Mouse (Mus musculus): ENCODE results near the gene Gm5089. TPM values are rescaled to one million over a fixed set of nuclear protein-coding genes. Genes with fewer than 3 reads are reported as not detected.
A peak's percentile ranks its signal among the peaks of the same experiment; 100 is the strongest.

Gene Gm5089
- polyA plus RNA-seq (2012; rRNA removed): not detected in 2 replicates

GRCm38 (mm10) chr14:122450496-122451382 is at the start of gene Gm5089:
Gm5089 (minus strand) TSS chr14:122451115.
- H3K27ac ChIP-seq (ENCODE audit: control insufficient read depth, insufficient read depth, low read depth, low read length): no peak within 1 kb of the TSS
- H3K36me3 ChIP-seq (ENCODE audit: control insufficient read depth, insufficient read depth, low read length): no peaks in the 10 kb centered on the region
- H3K4me3 ChIP-seq (ENCODE audit: control insufficient read depth, low read depth, low read length): no peak within 1 kb of the TSS; the same call in 1 of the 2 replicates
- H3K4me1 ChIP-seq (ENCODE audit: control insufficient read depth, insufficient read depth, low read length): peaks cover 3% of the 10 kb centered on the region
- H3K27me3 ChIP-seq (ENCODE audit: control insufficient read depth, insufficient read depth, low read length): peaks cover 2% of the 10 kb centered on the region; the same call in 1 of the 2 replicates
- no peak for TF ChIP-seq CTCF (IDR thresholded peaks at IDR 0.05; ENCODE audit: control insufficient read depth, insufficient read depth, insufficient replicate concordance, low read depth, low read length)
- no peak for TF ChIP-seq POLR2A (IDR thresholded peaks at IDR 0.05; ENCODE audit: control insufficient read depth, low read depth, low read length)

GRCm38 (mm10) chr14:122492015-122492414 is 41.1 kb upstream of the Gm5089 start:
- no peak for TF ChIP-seq POLR2A (IDR thresholded peaks at IDR 0.05; ENCODE audit: control insufficient read depth, low read depth, low read length)
- TF ChIP-seq CTCF (IDR thresholded peaks at IDR 0.05; ENCODE audit: control insufficient read depth, insufficient read depth, insufficient replicate concordance, low read depth, low read length): no peak
- no peak overlapping the region for H3K4me3 ChIP-seq (ENCODE audit: control insufficient read depth, low read depth, low read length)
- H3K27me3 ChIP-seq (ENCODE audit: control insufficient read depth, insufficient read depth, low read length): no peaks in the 10 kb centered on the region
- peaks cover 10% of the 10 kb centered on the region for H3K4me1 ChIP-seq (ENCODE audit: control insufficient read depth, insufficient read depth, low read length)
- no peaks in the 10 kb centered on the region for H3K36me3 ChIP-seq (ENCODE audit: control insufficient read depth, insufficient read depth, low read length)
- no peak overlapping the region for H3K27ac ChIP-seq (ENCODE audit: control insufficient read depth, insufficient read depth, low read depth, low read length)

- no peak overlapping the region for H3K27ac ChIP-seq (ENCODE audit: control insufficient read depth, insufficient read depth, low read depth, low read length)
- no peaks in the 10 kb centered on the region for H3K27me3 ChIP-seq (ENCODE audit: control insufficient read depth, insufficient read depth, low read length)
- no peak overlapping the region for H3K4me3 ChIP-seq (ENCODE audit: control insufficient read depth, low read depth, low read length)
- no peaks in the 10 kb centered on the region for H3K36me3 ChIP-seq (ENCODE audit: control insufficient read depth, insufficient read depth, low read length)
- TF ChIP-seq POLR2A (IDR thresholded peaks at IDR 0.05; ENCODE audit: control insufficient read depth, low read depth, low read length): no peak
- TF ChIP-seq CTCF (IDR thresholded peaks at IDR 0.05; ENCODE audit: control insufficient read depth, insufficient read depth, insufficient replicate concordance, low read depth, low read length): no peak
- H3K4me1 ChIP-seq (ENCODE audit: control insufficient read depth, insufficient read depth, low read length): peaks cover 10% of the 10 kb centered on the region
Observed at GRCm38 (mm10) chr14:122491521-122491920, 40.6 kb upstream of the Gm5089 start.

- H3K27me3 ChIP-seq (ENCODE audit: control insufficient read depth, insufficient read depth, low read length): 0 out of 2 replicates have a peak, but pooled peaks cover 2% of the 10 kb centered on the region
- no peak within 1 kb of the TSS for H3K27ac ChIP-seq (ENCODE audit: control insufficient read depth, insufficient read depth, low read depth, low read length)
- peak within 1 kb of the TSS; percentile 48 for H3K4me3 ChIP-seq (ENCODE audit: control insufficient read depth, low read depth, low read length)
- TF ChIP-seq POLR2A (IDR thresholded peaks at IDR 0.05; ENCODE audit: control insufficient read depth, low read depth, low read length) (no peak), CTCF (IDR thresholded peaks at IDR 0.05; ENCODE audit: control insufficient read depth, insufficient read depth, insufficient replicate concordance, low read depth, low read length) (no peak)
- no peaks in the 10 kb centered on the region for H3K36me3 ChIP-seq (ENCODE audit: control insufficient read depth, insufficient read depth, low read length)
- peaks cover 10% of the 10 kb centered on the region for H3K4me1 ChIP-seq (ENCODE audit: control insufficient read depth, insufficient read depth, low read length)
Observed at GRCm38 (mm10) chr14:122490441-122491328, 39.8 kb upstream of the Gm5089 start, which contains the start of gene Gm10837. Gm10837 (plus strand) TSS chr14:122490586.

GRCm38 (mm10) chr14:122489686-122490414 is 38.9 kb upstream of the Gm5089 start:
- peaks cover 3% of the 10 kb centered on the region; the same call in 1 of the 2 replicates for H3K27me3 ChIP-seq (ENCODE audit: control insufficient read depth, insufficient read depth, low read length)
- TF ChIP-seq POLR2A (IDR thresholded peaks at IDR 0.05; ENCODE audit: control insufficient read depth, low read depth, low read length): no peak
- no peak for TF ChIP-seq CTCF (IDR thresholded peaks at IDR 0.05; ENCODE audit: control insufficient read depth, insufficient read depth, insufficient replicate concordance, low read depth, low read length)
- H3K4me1 ChIP-seq (ENCODE audit: control insufficient read depth, insufficient read depth, low read length): peaks cover 10% of the 10 kb centered on the region
- H3K36me3 ChIP-seq (ENCODE audit: control insufficient read depth, insufficient read depth, low read length): no peaks in the 10 kb centered on the region
- no peak overlapping the region for H3K4me3 ChIP-seq (ENCODE audit: control insufficient read depth, low read depth, low read length)
- H3K27ac ChIP-seq (ENCODE audit: control insufficient read depth, insufficient read depth, low read depth, low read length): no peak overlapping the region

GRCm38 (mm10) chr14:122489041-122489440 is 38.1 kb upstream of the Gm5089 start:
- H3K4me3 ChIP-seq (ENCODE audit: control insufficient read depth, low read depth, low read length): no peak overlapping the region
- H3K27ac ChIP-seq (ENCODE audit: control insufficient read depth, insufficient read depth, low read depth, low read length): no peak overlapping the region
- no peak for TF ChIP-seq POLR2A (IDR thresholded peaks at IDR 0.05; ENCODE audit: control insufficient read depth, low read depth, low read length)
- peaks cover 3% of the 10 kb centered on the region; the same call in 1 of the 2 replicates for H3K27me3 ChIP-seq (ENCODE audit: control insufficient read depth, insufficient read depth, low read length)
- peaks cover 10% of the 10 kb centered on the region for H3K4me1 ChIP-seq (ENCODE audit: control insufficient read depth, insufficient read depth, low read length)
- no peaks in the 10 kb centered on the region for H3K36me3 ChIP-seq (ENCODE audit: control insufficient read depth, insufficient read depth, low read length)
